Mouse (Mus musculus) lung, postnatal 0 days (tissue): ENCODE results near the gene Olfr731. TPM values are rescaled to one million over a fixed set of nuclear protein-coding genes. Genes with fewer than 3 reads are reported as not detected.

Source experiments
- ATAC-seq: fragments of 200-750 bp; cut with Nextera tagmentation; 2 replicates; pipeline ENCODE4 v1.8.0; 2017; ENCODE audit warnings: moderate library complexity
- DNase-seq: peaks from one replicate; pipeline ENCODE4 v3.0.0-alpha.2; 2016; ENCODE audit warnings: low spot score
- H3K27ac ChIP-seq: fragments of 300-500 bp; sonication (generic); 2 replicates; pipeline ENCODE4 v1.5.1; 2014; ENCODE audit warnings: antibody characterized with exemption, mild to moderate bottlenecking, low read length, mixed read lengths
- H3K27me3 ChIP-seq: fragments of 300-500 bp; sonication (generic); replicated peaks from 2 replicates; pipeline ENCODE4 v1.6.1; 2014; ENCODE audit warnings: low read length, mixed read lengths; ENCODE audit not compliant: insufficient read depth
- H3K36me3 ChIP-seq: fragments of 300-500 bp; sonication (generic); 2 replicates; pipeline ENCODE4 v1.6.1; 2014; ENCODE audit warnings: low read length, mixed read lengths; ENCODE audit not compliant: insufficient read depth
- H3K4me1 ChIP-seq: fragments of 300-500 bp; sonication (generic); 2 replicates; pipeline ENCODE4 v1.6.1; 2014; ENCODE audit warnings: antibody characterized with exemption, low read depth, low read length, mixed read lengths; ENCODE audit not compliant: insufficient read depth
- H3K4me2 ChIP-seq: fragments of 300-500 bp; sonication (generic); replicated peaks from 2 replicates; pipeline ENCODE4 v1.6.1; 2014; ENCODE audit warnings: low read depth, mild to moderate bottlenecking, low read length, moderate library complexity, mixed read lengths
- H3K4me3 ChIP-seq: fragments of 300-500 bp; sonication (generic); 2 replicates; pipeline ENCODE4 v1.5.1; 2014; ENCODE audit warnings: low read depth, low read length
- H3K9ac ChIP-seq: fragments of 300-500 bp; sonication (generic); replicated peaks from 2 replicates; pipeline ENCODE4 v1.6.1; 2014; ENCODE audit warnings: low read depth, mild to moderate bottlenecking
- H3K9me3 ChIP-seq: fragments of 300-500 bp; sonication (generic); 2 replicates; pipeline ENCODE4 v1.6.1; 2016; ENCODE audit warnings: low read length, mixed read lengths
- CTCF ChIP-seq: IDR thresholded peaks from 2 replicates; pipeline ENCODE4 v1.5.1; 2016; ENCODE audit warnings: antibody characterized with exemption, mild to moderate bottlenecking
- EP300 ChIP-seq: IDR thresholded peaks from 2 replicates; pipeline ENCODE4 v1.6.1; 2016; ENCODE audit warnings: antibody characterized with exemption, mild to moderate bottlenecking, control low read depth
- WGBS: fragments of 180-500 bp; shearing (Covaris S2); extraction: QIAGEN DNeasy Blood & Tissue Kit; methylation state at CpG from one replicate; pipeline ENCODE4 v1.1.7; 2014; 5-methylcytosine and 5-hydroxymethylcytosine counted together
- polyA plus RNA-seq: library from polyadenylated mRNA; unstranded; fragments of >200 nt; fragmentation: Nextera tagmentation; extraction: Ambion mirVana; gene quantifications from 2 replicates; pipeline ENCODE4 v1.2.1, GENCODE M21; 2015

Gene Olfr731
- not detected in 2 replicates for polyA plus RNA-seq

DNA sequence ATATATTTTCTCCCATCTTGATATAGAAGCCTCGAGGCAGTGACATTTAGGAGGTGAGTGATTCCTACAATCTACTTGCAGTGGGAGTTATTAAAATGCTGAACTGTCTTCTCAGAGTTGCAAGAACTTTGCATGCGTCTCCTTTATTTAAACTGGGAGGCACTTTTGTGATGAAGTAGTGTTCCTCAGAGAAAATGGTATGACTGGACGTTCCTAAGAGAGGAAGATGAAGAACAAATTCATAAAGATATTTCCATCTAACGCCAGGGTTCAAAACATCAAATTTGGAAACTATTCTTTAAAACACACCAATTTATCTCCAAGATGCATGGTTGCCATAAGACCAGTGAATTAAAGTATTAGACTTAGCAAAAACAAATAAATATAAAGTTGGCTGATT is at the start of gene Olfr731:
TSS of gene Olfr731 (minus strand) at position 101 of the 400 bp plus-strand sequence.
- ATAC-seq, result no peak

DNA sequence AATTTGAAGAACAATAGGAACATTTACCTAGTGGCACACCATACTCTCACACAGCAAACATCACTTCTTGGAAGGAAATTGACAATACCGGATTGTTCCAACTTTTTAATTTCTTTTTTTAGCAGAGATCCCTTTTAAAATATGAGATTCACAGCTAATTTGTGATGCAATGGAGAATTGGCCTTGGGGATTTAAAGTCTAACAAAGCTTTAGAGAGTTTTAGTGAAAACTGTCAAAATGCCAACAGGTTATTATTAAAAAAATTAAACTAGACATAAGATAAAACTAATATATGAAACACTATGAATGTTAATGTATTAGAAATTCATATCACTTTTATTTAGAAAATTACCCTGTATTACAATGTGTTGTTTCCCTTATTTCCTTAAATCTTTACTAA is 42.4 kb upstream of the Olfr731 start, which contains the start of gene Olfr732:
TSS of gene Olfr732 (minus strand) at position 101 of the 400 bp plus-strand sequence.
- ATAC-seq (no peak), DNase-seq (no peak)
- Histone ChIP-seq H3K9me3 (no peaks in the 10 kb centered on the region), H3K27ac (no peak within 1 kb of the TSS), H3K4me1 (no peaks in the 10 kb centered on the region), H3K4me2 (no peak within 1 kb of the TSS), H3K36me3 (no peaks in the 10 kb centered on the region), H3K9ac (no peak within 1 kb of the TSS), H3K27me3 (no peaks in the 10 kb centered on the region), H3K4me3 (no peak within 1 kb of the TSS)
- TF ChIP-seq CTCF, result no peak
- no peak for TF ChIP-seq EP300
- WGBS, result 86% methylated on average over 1 of the region's 1 CpGs

More for the DNA sequence above, at the start of gene Olfr731:
- Histone ChIP-seq H3K9me3 (no peaks in the 10 kb centered on the region), H3K4me3 (no peak within 1 kb of the TSS), H3K9ac (no peak within 1 kb of the TSS), H3K27me3 (no peaks in the 10 kb centered on the region), H3K4me2 (no peak within 1 kb of the TSS), H3K4me1 (no peaks in the 10 kb centered on the region), H3K36me3 (no peaks in the 10 kb centered on the region), H3K27ac (no peak within 1 kb of the TSS)
- WGBS, result 71% methylated on average over 4 of the region's 4 CpGs
- TF ChIP-seq EP300, result no peak
- no peak for TF ChIP-seq CTCF
- DNase-seq, result no peak

DNA sequence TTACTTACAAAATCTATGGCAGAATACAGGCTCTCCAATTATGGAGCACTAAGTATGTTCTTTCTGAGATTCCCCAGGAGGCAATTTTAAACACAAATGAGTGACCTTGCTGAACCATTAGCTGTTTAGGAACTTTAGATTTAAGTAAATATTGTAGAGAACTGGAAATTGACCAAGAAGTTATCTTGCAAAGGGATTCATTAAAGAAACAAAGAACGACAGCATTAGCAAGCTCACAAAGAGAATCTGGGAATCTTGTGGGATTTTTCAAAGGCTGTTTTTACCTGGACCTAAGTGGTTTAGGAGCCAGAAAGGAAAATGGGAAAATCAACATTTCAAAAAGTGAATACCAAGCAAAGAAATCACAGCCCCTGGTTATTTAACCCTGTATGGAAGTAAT is 53.6 kb downstream of the Olfr731 start, which contains the start of gene Olfr730:
TSS of gene Olfr730 (minus strand) at position 101 of the 400 bp plus-strand sequence.
- 58% methylated on average over 1 of the region's 1 CpGs for WGBS
- H3K4me3 ChIP-seq, result no peak within 1 kb of the TSS
- no peak for TF ChIP-seq CTCF
- no peak within 1 kb of the TSS for H3K4me2 ChIP-seq
- no peaks in the 10 kb centered on the region for H3K27me3 ChIP-seq
- no peak within 1 kb of the TSS for H3K27ac ChIP-seq
- H3K4me1 ChIP-seq, result no peaks in the 10 kb centered on the region
- H3K36me3 ChIP-seq, result no peaks in the 10 kb centered on the region
- no peak within 1 kb of the TSS for H3K9ac ChIP-seq
- ATAC-seq, result no peak
- no peak for DNase-seq
- H3K9me3 ChIP-seq, result no peaks in the 10 kb centered on the region

Other genes with a start within 250 kb of the Olfr731 start
- not detected in 2 replicates for gene Olfr725, start 201.5 kb downstream of the Olfr731 start, polyA plus RNA-seq
- not detected in 2 replicates for gene Olfr726, start 150.9 kb downstream of the Olfr731 start, polyA plus RNA-seq
- not detected in 2 replicates for gene Olfr727, start 118.7 kb downstream of the Olfr731 start, polyA plus RNA-seq
- not detected in 2 replicates for gene Olfr728, start 99.2 kb downstream of the Olfr731 start, polyA plus RNA-seq
- gene Olfr729, start 89.0 kb downstream of the Olfr731 start, polyA plus RNA-seq, result not detected in 2 replicates
- gene Olfr730, start 53.7 kb downstream of the Olfr731 start, polyA plus RNA-seq, result not detected in 2 replicates
- gene Olfr732, start 42.3 kb upstream of the Olfr731 start, polyA plus RNA-seq, result not detected in 2 replicates
- gene Olfr733, start 59.7 kb upstream of the Olfr731 start, polyA plus RNA-seq, result not detected in 2 replicates
- not detected in 2 replicates for gene Olfr734, start 84.9 kb upstream of the Olfr731 start, polyA plus RNA-seq
- gene Olfr735, start 107.0 kb upstream of the Olfr731 start, polyA plus RNA-seq, result not detected in 2 replicates
- gene Tlr11, start 116.0 kb upstream of the Olfr731 start, polyA plus RNA-seq, result 0.04 TPM in 1 of 2 replicates, not detected in the other
- not detected in 2 replicates for gene Olfr736, start 139.3 kb upstream of the Olfr731 start, polyA plus RNA-seq
- gene Olfr738, start 165.7 kb upstream of the Olfr731 start, polyA plus RNA-seq, result not detected in 2 replicates
- not detected in 2 replicates for gene Olfr739, start 176.8 kb upstream of the Olfr731 start, polyA plus RNA-seq
- not detected in 2 replicates for gene Olfr740, start 203.7 kb upstream of the Olfr731 start, polyA plus RNA-seq
- gene Olfr741, start 230.9 kb upstream of the Olfr731 start, polyA plus RNA-seq, result not detected in 2 replicates